Mouse (Mus musculus) forebrain, embryonic 11.5 days (tissue): ENCODE data around the gene Slc35b3. TPM values are rescaled to one million over a fixed set of nuclear protein-coding genes. Genes with fewer than 3 reads are reported as not detected.

Experiments
- ATAC-seq: fragments of 200-750 bp; cut with Nextera tagmentation; replicated peaks from 2 replicates; pipeline ENCODE4 v1.8.0; 2017; ENCODE audit warnings: moderate TSS enrichment; ENCODE audit not compliant: low FRiP score
- DNase-seq: peaks from one replicate; pipeline ENCODE4 v3.0.0-alpha.2; 2017; ENCODE audit warnings: low spot score
- H3K27ac ChIP-seq: fragments of 300-500 bp; sonication (generic); 2 replicates; pipeline ENCODE4 v1.5.1; 2014; ENCODE audit warnings: low read depth, low read length
- H3K27me3 ChIP-seq: fragments of 300-500 bp; sonication (generic); 2 replicates; pipeline ENCODE4 v1.6.1; 2014; ENCODE audit warnings: mild to moderate bottlenecking, low read length, mixed read lengths; ENCODE audit not compliant: control insufficient read depth, insufficient read depth
- H3K36me3 ChIP-seq: fragments of 300-500 bp; sonication (generic); 2 replicates; pipeline ENCODE4 v1.6.1; 2014; ENCODE audit warnings: mild to moderate bottlenecking, low read length, moderate library complexity, mixed read lengths; ENCODE audit not compliant: control insufficient read depth, insufficient read depth
- H3K4me1 ChIP-seq: fragments of 300-500 bp; sonication (generic); replicated peaks from 2 replicates; pipeline ENCODE4 v1.6.1; 2014; ENCODE audit warnings: low read length, mixed read lengths; ENCODE audit not compliant: control insufficient read depth, insufficient read depth
- H3K4me2 ChIP-seq: fragments of 300-500 bp; sonication (generic); 2 replicates; pipeline ENCODE4 v1.6.1; 2014; ENCODE audit warnings: low read depth, mild to moderate bottlenecking, low read length, moderate library complexity, mixed read lengths; ENCODE audit not compliant: severe bottlenecking
- H3K4me3 ChIP-seq: fragments of 300-500 bp; sonication (generic); 2 replicates; pipeline ENCODE4 v1.5.1; 2014; ENCODE audit warnings: low read depth, low read length
- H3K9ac ChIP-seq: fragments of 300-500 bp; sonication (generic); 2 replicates; pipeline ENCODE4 v1.6.1; 2014; ENCODE audit warnings: low read length
- H3K9me3 ChIP-seq: fragments of 300-500 bp; sonication (generic); 2 replicates; pipeline ENCODE4 v1.6.1; 2016; ENCODE audit warnings: low read length, mixed read lengths; ENCODE audit not compliant: control insufficient read depth
- WGBS: fragments of 180-500 bp; shearing (Covaris S2); extraction: QIAGEN DNeasy Blood & Tissue Kit; methylation state at CpG from one replicate; pipeline ENCODE4 v1.1.7; 2014; 5-methylcytosine and 5-hydroxymethylcytosine counted together
- polyA plus RNA-seq: library from polyadenylated mRNA; unstranded; fragments of >200 nt; fragmentation: Nextera tagmentation; extraction: Ambion mirVana; gene quantifications from 2 replicates; pipeline ENCODE4 v1.2.1, GENCODE M21; 2014

Gene Slc35b3
- polyA plus RNA-seq, 1 experiment from 2014 or later, result 26.1 TPM

DNA sequence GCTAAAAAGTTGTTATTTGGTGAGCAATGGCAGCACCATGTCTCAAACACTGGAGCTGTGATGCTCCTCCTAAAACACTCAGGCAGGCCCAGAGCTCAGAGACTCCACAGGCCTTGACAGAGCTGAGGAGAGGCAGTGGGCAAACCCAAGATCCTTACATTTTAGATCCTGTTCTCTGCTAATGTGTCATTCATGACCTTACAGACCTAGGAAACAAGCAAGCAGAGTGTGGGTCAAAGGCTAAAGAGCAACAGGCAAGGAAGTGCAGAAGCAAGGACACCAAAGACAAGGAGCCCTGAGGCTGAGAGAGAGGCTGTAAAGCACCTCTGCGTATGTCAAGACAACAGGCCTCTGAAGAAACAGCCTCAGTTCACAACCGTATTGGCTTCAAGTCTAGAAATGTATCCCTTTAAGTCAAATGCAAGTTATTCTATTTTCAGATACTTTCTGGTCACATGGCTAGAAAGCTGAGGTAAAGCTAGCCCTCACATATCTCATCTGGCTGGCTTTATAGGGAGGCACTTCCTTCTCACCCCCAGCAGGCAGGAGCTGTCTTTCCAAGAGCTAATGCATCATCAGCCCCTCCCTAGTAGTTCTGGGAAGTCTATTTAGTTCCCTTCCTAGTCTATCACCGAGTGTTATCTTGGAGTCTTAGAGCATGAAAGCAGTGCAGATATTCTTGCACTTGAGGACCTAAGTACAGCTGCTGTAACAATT, 14.2 kb downstream of the Slc35b3 start:
- H3K36me3 ChIP-seq, result no peaks in the 10 kb centered on the region; the same call in 1 of the 2 replicates

GRCm38 (mm10) chr13:38945767-38946166, 14.9 kb downstream of the Slc35b3 start:
- Histone ChIP-seq H3K4me3 (no peak overlapping the region), H3K9ac (no peak overlapping the region), H3K27me3 (no peaks in the 10 kb centered on the region), H3K9me3 (no peaks in the 10 kb centered on the region), H3K27ac (no peak overlapping the region), H3K4me2 (no peak overlapping the region), H3K4me1 (no peaks in the 10 kb centered on the region), H3K36me3 (no peaks in the 10 kb centered on the region; the same call in 1 of the 2 replicates)
- 85% methylated on average over 1 of the region's 1 CpGs for WGBS
- DNase-seq (no peak), ATAC-seq (no peak)

More for the DNA sequence above, 14.2 kb downstream of the Slc35b3 start:
- Histone ChIP-seq H3K27me3 (no peaks in the 10 kb centered on the region), H3K27ac (no peak overlapping the region), H3K9ac (no peak overlapping the region), H3K4me2 (no peak overlapping the region), H3K9me3 (no peaks in the 10 kb centered on the region), H3K4me3 (no peak overlapping the region), H3K4me1 (no peaks in the 10 kb centered on the region)
- DNase-seq (no peak), ATAC-seq (no peak)
- 84% methylated on average over 3 of the region's 3 CpGs for WGBS

DNA sequence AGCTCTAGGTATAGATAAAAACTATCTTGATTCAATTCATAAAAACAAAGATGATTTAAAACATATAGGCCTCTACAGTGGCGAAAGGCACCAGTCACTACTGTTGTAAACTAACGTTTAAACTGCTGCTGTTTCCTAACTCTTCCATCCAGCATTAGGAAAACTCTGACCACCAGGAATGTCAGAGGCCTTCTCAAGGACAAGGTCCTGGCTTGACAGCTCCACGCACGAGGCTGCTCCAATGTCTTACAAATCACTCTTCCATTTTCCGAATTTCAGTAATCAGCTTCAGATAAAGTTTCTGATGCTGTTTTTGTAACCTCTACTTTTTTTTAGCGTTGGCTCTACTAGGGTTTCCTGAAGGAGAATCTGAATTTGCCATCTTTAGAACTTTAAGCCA, 15.7 kb downstream of the Slc35b3 start:
- no peak for DNase-seq

DNA sequence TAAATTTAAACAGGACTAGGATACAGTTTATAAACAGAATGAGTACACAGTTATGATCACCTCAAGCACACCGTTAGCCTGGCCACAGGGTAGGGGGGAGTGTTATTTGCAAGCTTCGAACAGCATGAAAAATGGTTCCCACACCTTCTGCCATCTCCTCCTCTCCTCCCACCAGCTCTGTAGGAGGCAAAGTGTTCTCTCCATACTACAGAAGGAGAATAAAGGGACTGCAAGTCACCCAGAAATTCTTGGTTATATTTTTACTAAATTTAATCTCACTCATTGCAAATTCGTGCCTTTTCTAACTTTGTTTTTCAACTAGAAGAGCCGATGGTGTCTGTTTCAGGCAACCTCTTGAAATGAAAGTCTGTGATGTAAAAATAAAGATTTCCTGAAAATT, 18.9 kb downstream of the Slc35b3 start:
- ATAC-seq, result no peak

More for the DNA sequence above, 15.7 kb downstream of the Slc35b3 start:
- Histone ChIP-seq H3K27me3 (no peaks in the 10 kb centered on the region), H3K9ac (no peak overlapping the region), H3K4me2 (no peak overlapping the region), H3K4me1 (no peaks in the 10 kb centered on the region), H3K36me3 (no peaks in the 10 kb centered on the region; the same call in 1 of the 2 replicates), H3K27ac (no peak overlapping the region), H3K9me3 (no peaks in the 10 kb centered on the region), H3K4me3 (no peak overlapping the region)
- WGBS, result 95% methylated on average over 6 of the region's 6 CpGs
- ATAC-seq, result no peak

DNA sequence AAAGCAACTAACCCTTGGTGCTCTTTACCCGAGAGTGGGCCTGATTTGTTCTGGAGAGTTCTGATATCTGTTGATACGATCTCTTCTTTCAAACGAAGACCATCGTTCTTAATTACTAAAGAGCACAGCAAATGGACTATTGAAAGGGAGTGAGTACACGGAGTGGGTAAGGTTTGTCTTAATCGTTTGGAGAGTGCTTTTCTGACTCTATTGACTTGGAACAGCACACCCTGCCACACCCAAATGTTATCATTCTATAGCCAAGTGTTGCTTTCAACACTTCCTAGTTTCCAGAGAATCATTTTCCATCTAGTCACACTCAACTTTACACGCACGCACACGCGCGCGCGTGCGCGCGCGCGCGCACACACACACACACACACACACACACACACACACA, 19.4 kb downstream of the Slc35b3 start:
- DNase-seq (no peak), ATAC-seq (no peak)
- H3K9me3 ChIP-seq, result no peaks in the 10 kb centered on the region
- no peak overlapping the region for H3K27ac ChIP-seq
- no peaks in the 10 kb centered on the region for H3K4me1 ChIP-seq
- WGBS, result 95% methylated on average over 19 of the region's 19 CpGs
- H3K9ac ChIP-seq, result no peak overlapping the region
- peaks cover 2% of the 10 kb centered on the region; the same call in 1 of the 2 replicates for H3K36me3 ChIP-seq
- no peak overlapping the region for H3K4me2 ChIP-seq
- no peaks in the 10 kb centered on the region for H3K27me3 ChIP-seq
- no peak overlapping the region for H3K4me3 ChIP-seq

More for the DNA sequence above, 18.9 kb downstream of the Slc35b3 start:
- H3K4me2 ChIP-seq, result no peak overlapping the region
- H3K36me3 ChIP-seq, result no peaks in the 10 kb centered on the region; the same call in 1 of the 2 replicates
- no peaks in the 10 kb centered on the region for H3K27me3 ChIP-seq
- 95% methylated on average over 4 of the region's 4 CpGs for WGBS
- no peak overlapping the region for H3K4me3 ChIP-seq
- DNase-seq, result no peak
- H3K4me1 ChIP-seq, result no peaks in the 10 kb centered on the region
- no peaks in the 10 kb centered on the region for H3K9me3 ChIP-seq
- H3K9ac ChIP-seq, result no peak overlapping the region
- no peak overlapping the region for H3K27ac ChIP-seq

GRCm38 (mm10) chr13:38938433-38938832, 22.2 kb downstream of the Slc35b3 start:
- Histone ChIP-seq H3K9me3 (no peaks in the 10 kb centered on the region), H3K36me3 (peaks cover 2% of the 10 kb centered on the region; the same call in 1 of the 2 replicates), H3K4me2 (no peak overlapping the region), H3K27ac (no peak overlapping the region), H3K9ac (no peak overlapping the region), H3K4me3 (no peak overlapping the region), H3K4me1 (no peaks in the 10 kb centered on the region), H3K27me3 (no peaks in the 10 kb centered on the region)
- ATAC-seq (no peak), DNase-seq (no peak)
- WGBS, result 89% methylated on average over 2 of the region's 2 CpGs

- DNase-seq, result no peak
- no peak overlapping the region for H3K4me2 ChIP-seq
- no peak overlapping the region for H3K27ac ChIP-seq
- no peaks in the 10 kb centered on the region for H3K4me1 ChIP-seq
- no peak overlapping the region for H3K4me3 ChIP-seq
- no peak overlapping the region for H3K9ac ChIP-seq
- 88% methylated on average over 10 of the region's 10 CpGs for WGBS
- ATAC-seq, result no peak
- H3K9me3 ChIP-seq, result no peaks in the 10 kb centered on the region
- no peaks in the 10 kb centered on the region for H3K27me3 ChIP-seq
- peaks cover 5% of the 10 kb centered on the region; the same call in 1 of the 2 replicates for H3K36me3 ChIP-seq
Observed at GRCm38 (mm10) chr13:38936860-38937471, 23.7 kb downstream of the Slc35b3 start.

GRCm38 (mm10) chr13:38935856-38936446, 24.7 kb downstream of the Slc35b3 start:
- Histone ChIP-seq H3K4me2 (no peak overlapping the region), H3K4me3 (no peak overlapping the region), H3K4me1 (no peaks in the 10 kb centered on the region), H3K9ac (no peak overlapping the region), H3K36me3 (peaks cover 5% of the 10 kb centered on the region; the same call in 1 of the 2 replicates), H3K27me3 (no peaks in the 10 kb centered on the region), H3K27ac (no peak overlapping the region), H3K9me3 (no peaks in the 10 kb centered on the region)
- DNase-seq, result no peak
- 93% methylated on average over 10 of the region's 10 CpGs for WGBS
- no peak for ATAC-seq
